Mouse (Mus musculus): ENCODE measurements around the gene Pip5k1c. TPM values are rescaled to one million over a fixed set of nuclear protein-coding genes. Genes with fewer than 3 reads are reported as not detected.

Pip5k1c gene
- polyA plus RNA-seq, 1 experiment from 2014 or later = 61.3 TPM

DNA sequence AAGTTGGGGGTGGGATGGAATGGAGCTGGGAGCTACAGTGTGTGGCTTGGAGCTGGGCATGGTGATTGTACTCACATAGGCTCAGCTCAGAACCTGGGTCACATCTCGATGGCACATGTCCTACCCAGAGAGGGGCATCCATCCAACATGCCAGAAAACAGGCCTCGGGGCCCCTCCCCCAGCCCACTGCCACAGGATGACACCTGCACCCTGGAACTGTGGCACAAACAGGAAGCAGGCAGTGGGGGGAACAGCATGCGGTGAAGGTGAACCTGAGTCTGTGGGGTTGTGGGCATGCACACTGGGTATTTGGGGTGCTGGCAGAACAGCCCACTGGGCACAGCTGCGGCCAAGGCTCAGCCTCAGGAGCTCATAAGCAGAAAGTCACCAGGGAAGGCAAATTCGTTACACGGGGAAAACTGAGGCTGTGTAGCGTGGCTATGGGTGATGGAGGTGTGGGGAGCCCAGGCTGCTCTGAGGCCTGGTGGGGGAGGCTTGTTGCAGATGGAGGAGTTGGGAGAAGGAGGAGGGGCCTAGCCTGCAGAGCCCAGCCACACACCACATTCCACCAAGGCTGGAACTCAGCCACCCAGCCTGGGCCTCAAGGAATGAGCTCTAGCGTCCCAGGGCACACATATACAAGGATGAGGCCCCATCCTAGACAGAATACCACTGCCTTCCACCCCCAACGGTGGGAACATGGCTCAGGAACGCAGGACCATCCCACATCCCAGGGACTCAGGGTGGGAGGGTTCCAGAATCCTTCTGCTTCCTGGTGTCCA is 36.6 kb downstream of the Pip5k1c start:
- H3K9ac ChIP-seq = peak overlapping the region; percentile 11
- H3K27me3 ChIP-seq = peaks cover 15% of the 10 kb centered on the region; the same call in 1 of the 2 replicates
- H3K4me2 ChIP-seq = peak overlapping the region; percentile 49
- H3K9me3 ChIP-seq (replicated peaks) = no peaks in the 10 kb centered on the region
- peaks cover 47% of the 10 kb centered on the region for H3K4me1 ChIP-seq
- ATAC-seq (replicated peaks; ENCODE audit: low FRiP score) = peak; percentile 61
- 48% methylated on average over 10 of the region's 10 CpGs for WGBS
- peak overlapping the region; percentile 25 for H3K4me3 ChIP-seq (replicated peaks)
- H3K27ac ChIP-seq = peak overlapping the region; percentile 87
- H3K36me3 ChIP-seq = peaks cover 30% of the 10 kb centered on the region

DNA sequence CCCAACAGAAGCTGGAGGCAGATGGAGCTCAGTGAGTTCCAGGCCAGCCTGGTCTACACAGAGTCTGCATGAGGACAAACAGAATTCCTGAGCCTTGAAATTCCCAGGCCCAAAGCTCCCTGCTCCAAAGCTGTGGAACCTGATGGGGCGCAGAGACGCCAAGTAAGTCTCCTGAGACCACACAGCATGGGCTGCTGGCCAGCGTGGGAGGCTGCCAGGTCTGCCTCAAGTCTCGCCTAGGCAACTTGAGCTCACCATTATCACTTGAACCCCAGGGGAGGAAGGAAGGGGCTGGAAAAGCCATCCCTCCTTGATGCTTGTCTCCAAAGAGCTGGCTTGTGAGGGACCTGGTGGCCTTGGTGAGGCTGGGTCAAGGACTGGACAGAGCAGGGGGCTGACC is 37.2 kb downstream of the Pip5k1c start:
- ATAC-seq (replicated peaks; ENCODE audit: low FRiP score) = no peak
- 64% methylated on average over 4 of the region's 4 CpGs for WGBS
- H3K9ac ChIP-seq = peak overlapping the region; percentile 11; the same call in 1 of the 2 replicates
- H3K36me3 ChIP-seq = peaks cover 24% of the 10 kb centered on the region
- H3K27ac ChIP-seq = peak overlapping the region; percentile 87
- no peaks in the 10 kb centered on the region for H3K9me3 ChIP-seq (replicated peaks)
- H3K4me1 ChIP-seq = peaks cover 54% of the 10 kb centered on the region
- H3K27me3 ChIP-seq = peaks cover 15% of the 10 kb centered on the region; the same call in 1 of the 2 replicates
- H3K4me3 ChIP-seq (replicated peaks) = peak overlapping the region; percentile 25
- H3K4me2 ChIP-seq = peak overlapping the region; percentile 49

DNA sequence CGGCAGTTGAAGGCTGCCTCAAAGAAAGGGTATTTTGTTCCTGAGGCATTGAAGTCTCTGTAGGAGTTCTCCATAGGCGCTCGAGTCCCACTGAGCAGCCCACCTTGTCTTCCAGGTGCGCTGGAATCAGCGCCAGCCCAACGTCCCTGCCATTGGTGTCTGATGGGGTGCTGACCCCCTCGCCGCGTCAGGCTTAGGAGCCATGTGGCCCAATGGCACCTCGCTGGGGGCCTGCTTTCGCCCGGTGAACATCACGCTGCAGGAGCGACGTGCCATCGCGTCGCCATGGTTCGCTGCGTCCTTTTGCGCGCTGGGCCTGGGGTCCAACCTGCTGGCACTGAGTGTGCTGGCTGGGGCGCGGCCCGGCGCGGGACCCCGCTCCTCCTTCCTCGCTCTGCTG is 39.5 kb downstream of the Pip5k1c start:
- Histone ChIP-seq H3K9me3 (replicated peaks) (no peaks in the 10 kb centered on the region), H3K36me3 (peaks cover under 1% of the 10 kb centered on the region), H3K27ac (no peak overlapping the region), H3K9ac (peak overlapping the region; percentile 21; the same call in 1 of the 2 replicates), H3K4me1 (peaks cover 66% of the 10 kb centered on the region), H3K4me3 (replicated peaks) (peak overlapping the region; percentile 27), H3K4me2 (peak overlapping the region; percentile 50), H3K27me3 (peaks cover 16% of the 10 kb centered on the region; the same call in 1 of the 2 replicates)
- WGBS = 24% methylated on average over 29 of the region's 29 CpGs
- ATAC-seq (replicated peaks; ENCODE audit: low FRiP score) = no peak

DNA sequence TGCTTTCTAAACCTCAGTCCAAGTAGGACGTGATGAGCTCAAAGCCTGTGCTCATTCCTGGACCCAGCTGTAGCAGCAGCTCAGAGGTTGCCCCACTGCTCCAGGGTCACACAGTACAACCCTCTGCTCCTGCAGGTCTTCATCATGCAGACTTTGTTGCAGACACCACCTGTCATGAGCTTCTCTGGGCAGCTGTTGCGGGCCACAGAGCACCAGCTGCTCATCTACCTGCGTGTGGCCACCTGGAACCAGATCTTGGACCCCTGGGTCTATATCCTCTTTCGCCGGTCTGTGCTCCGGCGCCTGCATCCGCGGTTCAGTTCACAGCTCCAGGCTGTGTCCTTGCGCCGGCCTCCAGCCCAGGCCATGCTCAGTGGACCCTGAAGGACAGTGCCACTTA is 41.6 kb downstream of the Pip5k1c start:
- Histone ChIP-seq H3K9ac (no peak overlapping the region), H3K27ac (peak overlapping the region; percentile 83), H3K9me3 (replicated peaks) (no peaks in the 10 kb centered on the region), H3K27me3 (peaks cover 29% of the 10 kb centered on the region), H3K36me3 (no peaks in the 10 kb centered on the region), H3K4me2 (0 out of 2 replicates have a peak overlapping the region, but pooled peaks have one; percentile 30), H3K4me1 (peaks cover 53% of the 10 kb centered on the region), H3K4me3 (replicated peaks) (no peak overlapping the region)
- 50% methylated on average over 11 of the region's 11 CpGs for WGBS
- ATAC-seq (replicated peaks; ENCODE audit: low FRiP score) = no peak

DNA sequence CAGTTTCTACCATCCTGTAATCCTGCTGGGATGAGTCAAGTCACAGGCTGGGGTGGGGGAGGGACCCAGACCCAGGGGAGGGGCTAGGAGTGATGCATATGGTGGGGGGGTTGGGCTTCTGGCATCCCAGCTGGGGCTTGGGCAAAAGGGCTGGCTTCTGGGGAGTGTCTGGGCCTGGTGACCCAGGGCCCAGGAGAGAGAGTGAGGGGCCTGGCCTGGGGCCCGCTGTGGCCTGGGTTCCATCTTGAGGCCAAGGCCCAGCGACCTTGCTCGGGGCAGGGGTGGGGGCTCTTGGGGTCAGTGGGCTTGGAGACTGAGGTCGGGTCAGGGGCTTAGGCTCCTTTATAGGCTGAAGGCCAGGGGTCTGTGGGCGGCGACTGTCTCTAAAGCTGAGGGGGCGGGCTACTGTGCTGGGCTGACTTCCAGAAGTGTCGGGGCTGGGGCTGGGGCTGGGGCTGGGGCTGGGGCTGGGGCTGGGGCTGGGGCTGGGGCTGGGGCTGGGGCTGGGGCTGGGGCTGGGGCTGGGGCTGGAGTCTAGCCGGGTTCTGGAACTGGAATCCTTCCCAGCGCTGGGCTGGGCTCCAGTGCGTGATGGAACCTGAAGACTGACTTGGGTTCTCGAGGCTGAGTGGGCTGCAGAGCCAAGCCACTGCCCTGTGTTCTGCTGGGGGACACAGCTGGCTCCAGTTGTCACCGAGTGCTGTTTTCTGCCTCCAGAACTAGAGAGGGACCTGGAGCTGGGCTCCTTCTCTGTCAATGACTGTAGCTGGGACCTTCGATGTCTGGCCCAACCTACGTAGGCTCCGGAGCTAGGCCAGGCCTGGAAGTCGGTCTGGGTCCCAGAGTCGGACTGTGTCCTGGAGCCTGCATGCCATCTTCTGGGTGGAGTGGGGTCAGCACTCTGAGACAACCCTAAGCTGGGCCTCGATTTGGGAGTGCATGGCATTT is 42.9 kb downstream of the Pip5k1c start:
- Histone ChIP-seq H3K36me3 (no peaks in the 10 kb centered on the region), H3K27ac (peak overlapping the region; percentile 84), H3K27me3 (peaks cover 33% of the 10 kb centered on the region), H3K9ac (no peak overlapping the region), H3K4me2 (peak overlapping the region; percentile 30; the same call in 1 of the 2 replicates), H3K4me3 (replicated peaks) (no peak overlapping the region), H3K9me3 (replicated peaks) (no peaks in the 10 kb centered on the region), H3K4me1 (peaks cover 45% of the 10 kb centered on the region)
- 28% methylated on average over 19 of the region's 19 CpGs for WGBS
- peak; percentile 63 for ATAC-seq (replicated peaks; ENCODE audit: low FRiP score)

DNA sequence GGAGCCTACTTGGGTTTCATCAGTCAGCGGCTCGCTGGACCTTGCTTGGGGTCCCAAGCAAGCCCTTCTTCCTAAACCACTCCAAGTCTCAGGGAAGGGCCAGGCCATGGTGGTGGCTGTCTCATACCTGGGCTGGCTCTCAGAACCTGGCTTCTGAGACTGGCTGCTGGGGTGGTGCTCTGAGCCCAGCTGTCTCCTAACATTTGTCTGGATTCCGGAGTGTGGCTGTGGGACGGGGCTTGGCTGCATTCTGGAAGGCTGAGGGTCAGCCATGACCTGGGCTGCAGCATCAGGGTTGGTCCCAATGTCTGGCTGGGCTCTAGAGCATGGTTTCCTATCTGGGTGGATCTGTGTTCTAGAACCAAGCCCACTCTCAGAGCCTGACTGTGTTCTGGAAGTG is 43.8 kb downstream of the Pip5k1c start:
- H3K4me3 ChIP-seq (replicated peaks) = no peak overlapping the region
- peaks cover 51% of the 10 kb centered on the region for H3K4me1 ChIP-seq
- no peak for ATAC-seq (replicated peaks; ENCODE audit: low FRiP score)
- peak overlapping the region; percentile 84 for H3K27ac ChIP-seq
- no peaks in the 10 kb centered on the region for H3K9me3 ChIP-seq (replicated peaks)
- H3K27me3 ChIP-seq = peaks cover 42% of the 10 kb centered on the region
- no peaks in the 10 kb centered on the region for H3K36me3 ChIP-seq
- no peak overlapping the region for H3K9ac ChIP-seq
- WGBS = 91% methylated on average over 4 of the region's 4 CpGs
- H3K4me2 ChIP-seq = no peak overlapping the region

DNA sequence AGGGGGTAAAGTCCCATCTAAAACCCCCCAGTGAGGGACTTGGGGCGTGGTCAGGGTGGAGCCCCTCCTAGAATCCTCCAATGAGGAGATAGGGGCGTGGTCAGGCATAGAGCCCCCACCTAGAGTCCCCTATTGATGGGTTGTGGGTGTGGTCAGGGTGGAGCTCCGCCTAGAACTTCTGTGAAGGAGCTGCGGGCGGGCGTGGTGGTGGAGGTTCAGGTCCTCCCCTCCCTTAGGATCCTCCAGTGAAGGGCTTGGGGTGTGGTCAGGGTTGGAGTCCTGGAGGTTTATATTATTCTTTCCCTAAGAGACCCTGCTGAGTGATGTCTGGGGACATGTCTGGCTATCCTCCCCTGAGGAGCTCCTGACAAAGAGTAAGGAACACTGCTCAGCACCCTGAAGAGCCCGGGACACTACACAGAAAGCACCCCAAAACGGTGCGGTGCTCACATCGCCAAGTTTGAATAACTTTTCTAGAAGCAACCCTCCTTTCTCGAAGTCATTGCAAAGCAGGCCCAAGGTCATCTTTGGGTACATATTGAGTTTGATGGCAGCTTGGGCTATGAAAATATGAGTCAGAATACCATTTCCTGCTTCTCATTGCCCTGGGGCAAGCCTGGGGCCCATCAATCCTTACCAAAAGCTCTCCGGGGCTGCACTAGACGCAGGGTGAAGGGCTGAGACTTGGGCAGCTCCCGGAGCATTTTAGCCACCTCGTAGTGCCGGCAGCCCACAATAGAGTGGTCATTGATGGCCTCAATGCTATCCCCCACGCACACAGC is 48.0 kb downstream of the Pip5k1c start:
- Histone ChIP-seq H3K27me3 (peaks cover 63% of the 10 kb centered on the region), H3K4me3 (replicated peaks) (no peak overlapping the region), H3K9ac (no peak overlapping the region), H3K27ac (no peak overlapping the region), H3K9me3 (replicated peaks) (no peaks in the 10 kb centered on the region), H3K4me2 (no peak overlapping the region; the same call in 1 of the 2 replicates), H3K36me3 (0 out of 2 replicates have a peak, but pooled peaks cover 4% of the 10 kb centered on the region), H3K4me1 (peaks cover 37% of the 10 kb centered on the region)
- no peak for ATAC-seq (replicated peaks; ENCODE audit: low FRiP score)
- 40% methylated on average over 17 of the region's 17 CpGs for WGBS

DNA sequence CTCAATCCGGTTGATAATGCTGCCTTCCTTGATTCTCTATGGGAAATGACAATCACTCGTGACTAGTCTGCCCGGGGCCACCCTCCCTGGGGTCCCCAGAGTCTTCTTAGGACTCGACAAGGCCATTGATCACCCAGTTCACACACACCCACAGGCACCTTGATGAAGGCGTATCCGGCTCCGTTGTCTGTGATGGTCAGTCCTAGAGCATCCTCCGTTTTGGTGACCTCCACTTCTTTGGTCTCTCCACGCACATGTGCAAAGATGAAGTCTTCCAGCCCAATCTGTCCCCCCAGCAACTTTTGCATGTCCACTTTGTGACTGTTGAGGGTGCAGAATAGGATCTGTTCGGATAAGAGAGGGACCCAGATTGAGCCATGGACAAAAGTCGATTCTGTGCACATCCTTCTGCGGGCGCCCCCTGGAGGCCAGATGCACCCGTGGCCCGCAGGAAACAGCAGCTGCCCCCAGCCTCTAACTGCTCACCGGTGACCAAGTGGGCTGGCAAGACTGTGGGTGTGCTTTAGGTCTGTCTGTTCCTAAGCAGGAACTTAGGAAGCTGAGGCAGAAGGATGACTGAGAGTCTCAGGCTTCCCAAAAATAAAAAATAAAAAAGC is 48.7 kb downstream of the Pip5k1c start:
- Histone ChIP-seq H3K27me3 (peaks cover 63% of the 10 kb centered on the region), H3K36me3 (0 out of 2 replicates have a peak, but pooled peaks cover 7% of the 10 kb centered on the region), H3K9me3 (replicated peaks) (no peaks in the 10 kb centered on the region), H3K4me2 (peak overlapping the region; percentile 2; the same call in 1 of the 2 replicates), H3K27ac (no peak overlapping the region), H3K4me1 (peaks cover 35% of the 10 kb centered on the region), H3K4me3 (replicated peaks) (no peak overlapping the region), H3K9ac (no peak overlapping the region)
- ATAC-seq (replicated peaks; ENCODE audit: low FRiP score) = no peak
- 35% methylated on average over 16 of the region's 16 CpGs for WGBS

DNA sequence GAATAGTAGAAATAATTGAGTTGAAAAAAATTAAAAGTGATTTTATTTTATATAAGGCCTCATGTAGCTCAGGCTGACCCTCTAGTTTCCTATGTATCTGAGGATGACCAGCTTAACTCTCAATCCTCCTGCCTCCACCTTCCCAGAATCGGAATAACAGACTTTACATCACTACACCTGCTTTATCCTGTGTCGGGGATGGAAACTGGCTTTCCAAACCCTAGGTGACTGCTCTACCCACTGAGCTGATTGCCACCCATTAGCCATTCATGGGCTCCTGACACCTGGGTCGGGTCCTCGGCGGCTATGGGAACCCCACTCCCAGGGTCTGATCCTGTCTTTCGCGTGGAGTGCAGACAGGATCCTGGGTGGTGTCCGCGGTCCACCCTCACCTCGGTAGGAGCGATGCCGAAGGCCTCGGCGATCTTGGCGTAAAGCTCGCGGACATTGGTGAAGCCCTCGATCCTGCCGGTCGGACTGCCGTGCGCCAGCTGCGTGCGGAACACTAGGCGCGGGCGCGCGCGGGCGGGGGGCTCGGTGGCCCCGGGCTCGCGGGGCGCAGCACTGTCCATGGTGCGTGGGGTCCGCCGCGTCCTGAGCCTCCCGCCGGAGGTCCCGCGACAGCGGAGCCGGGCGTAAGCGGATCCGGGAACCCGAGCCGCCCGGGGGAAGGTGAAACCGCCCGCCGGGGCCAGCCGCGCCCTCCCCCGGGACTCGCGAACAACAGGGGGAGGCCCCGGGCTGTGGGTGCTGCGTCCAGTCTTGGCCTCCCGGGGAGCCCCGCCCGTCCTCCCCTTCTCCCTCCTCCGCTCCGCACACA is 50.1 kb downstream of the Pip5k1c start, which contains the start of gene Gipc3:
TSS of gene Gipc3 (minus strand) at position 581 of the 820 bp plus-strand sequence.
- Histone ChIP-seq H3K4me2 (peak within 1 kb of the TSS; percentile 67), H3K4me3 (replicated peaks) (peak within 1 kb of the TSS; percentile 43), H3K36me3 (peaks cover 14% of the 10 kb centered on the region), H3K9me3 (replicated peaks) (no peaks in the 10 kb centered on the region), H3K9ac (peak within 1 kb of the TSS; percentile 35), H3K27me3 (peaks cover 55% of the 10 kb centered on the region), H3K4me1 (peaks cover 44% of the 10 kb centered on the region), H3K27ac (no peak within 1 kb of the TSS)
- ATAC-seq (replicated peaks; ENCODE audit: low FRiP score) = 0 out of 2 replicates have a peak, but pooled peaks have one; percentile 3
- 5% methylated on average over 63 of the region's 67 CpGs for WGBS

DNA sequence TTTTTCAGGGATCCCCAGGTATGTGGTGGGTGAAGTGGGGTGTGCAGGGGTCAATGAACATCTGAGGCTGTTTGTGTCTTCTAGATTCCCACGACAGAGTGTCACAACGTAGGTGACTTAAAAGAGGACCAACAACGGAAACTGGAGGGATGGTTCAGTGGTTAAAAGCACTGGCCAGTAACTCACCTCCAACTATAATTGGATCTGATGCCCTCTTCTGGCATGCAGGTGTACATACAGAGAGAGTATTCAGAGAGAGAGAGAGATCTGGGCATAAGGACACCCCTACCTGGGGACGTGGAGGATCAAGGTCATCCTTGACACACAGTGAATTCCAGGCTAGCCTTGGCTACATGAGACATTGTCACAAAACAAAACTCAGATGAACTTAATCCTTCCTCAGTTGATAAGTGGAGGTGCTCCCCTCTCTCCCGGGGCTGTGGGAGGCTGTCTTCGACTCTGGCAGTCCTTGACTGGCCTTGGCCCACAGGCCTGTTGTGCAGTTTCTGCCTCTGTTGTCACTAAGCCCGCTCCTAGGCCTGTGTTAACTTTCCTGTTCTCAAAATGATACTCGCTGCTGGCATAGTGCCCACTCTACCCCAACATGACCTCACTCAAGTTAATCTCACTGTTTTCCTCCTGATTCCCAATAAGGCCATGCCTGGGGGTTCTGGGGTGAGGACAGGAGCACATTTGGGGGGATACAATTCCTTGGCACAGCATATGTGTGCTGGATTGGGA is 51.8 kb downstream of the Pip5k1c start:
- no peak for ATAC-seq (replicated peaks; ENCODE audit: low FRiP score)
- H3K36me3 ChIP-seq = peaks cover 24% of the 10 kb centered on the region
- H3K9ac ChIP-seq = no peak overlapping the region
- no peak overlapping the region for H3K4me2 ChIP-seq
- H3K4me1 ChIP-seq = peaks cover 55% of the 10 kb centered on the region
- peaks cover 48% of the 10 kb centered on the region for H3K27me3 ChIP-seq
- WGBS = 54% methylated on average over 8 of the region's 8 CpGs
- H3K4me3 ChIP-seq (replicated peaks) = no peak overlapping the region
- H3K27ac ChIP-seq = no peak overlapping the region
- no peaks in the 10 kb centered on the region for H3K9me3 ChIP-seq (replicated peaks)
